Mouse (Mus musculus) right cerebral cortex, postnatal 14 days (tissue): ENCODE measurements around the gene Chid1.

Source experiments
- DNase-seq: peaks from one replicate; pipeline ENCODE4 v3.0.0; 2022

The Chid1 gene

GRCm38 (mm10) chr7:141558329-141558776, 18.7 kb upstream of the Chid1 start:
- DNase-seq = no peak

- no peak for DNase-seq
These were observed 10.8 kb upstream of the Chid1 start for GRCm38 (mm10) chr7:141550464-141550863.

- DNase-seq = no peak
These were observed 9.9 kb upstream of the Chid1 start for GRCm38 (mm10) chr7:141549432-141550061.

- DNase-seq = peak; percentile 48
These were observed 5.0 kb upstream of the Chid1 start for GRCm38 (mm10) chr7:141544654-141545053.

GRCm38 (mm10) chr7:141542588-141542987, 2.9 kb upstream of the Chid1 start:
- no peak for DNase-seq

- no peak for DNase-seq
These were observed 2.0 kb upstream of the Chid1 start for GRCm38 (mm10) chr7:141541681-141542080.

GRCm38 (mm10) chr7:141540312-141541081, 840 bp upstream of the Chid1 start:
- peak; percentile 60 for DNase-seq

GRCm38 (mm10) chr7:141538852-141539555, 653 bp downstream of the Chid1 start:
- DNase-seq = no peak

- DNase-seq = no peak
These were observed 4.1 kb downstream of the Chid1 start for GRCm38 (mm10) chr7:141535570-141535969.

GRCm38 (mm10) chr7:141525580-141525925, 14.1 kb downstream of the Chid1 start:
- DNase-seq = no peak

- DNase-seq = peak; percentile 71
These were observed 14.7 kb downstream of the Chid1 start for GRCm38 (mm10) chr7:141524760-141525579.

- no peak for DNase-seq
These were observed 15.4 kb downstream of the Chid1 start for GRCm38 (mm10) chr7:141524271-141524670.

- DNase-seq = no peak
These were observed 16.6 kb downstream of the Chid1 start for GRCm38 (mm10) chr7:141523007-141523406.

GRCm38 (mm10) chr7:141519795-141520194, 19.9 kb downstream of the Chid1 start:
- DNase-seq = no peak

GRCm38 (mm10) chr7:141518926-141519325, 20.7 kb downstream of the Chid1 start:
- DNase-seq = no peak

GRCm38 (mm10) chr7:141518296-141518695, 21.4 kb downstream of the Chid1 start:
- no peak for DNase-seq

- no peak for DNase-seq
These were observed 22.0 kb downstream of the Chid1 start for GRCm38 (mm10) chr7:141517638-141518037.

GRCm38 (mm10) chr7:141510681-141511191, 28.9 kb downstream of the Chid1 start:
- DNase-seq = no peak

- DNase-seq = no peak
These were observed 29.5 kb downstream of the Chid1 start for GRCm38 (mm10) chr7:141510196-141510595.

- DNase-seq = no peak
These were observed 31.5 kb downstream of the Chid1 start for GRCm38 (mm10) chr7:141508160-141508559.

GRCm38 (mm10) chr7:141506278-141506677, 33.4 kb downstream of the Chid1 start:
- no peak for DNase-seq

GRCm38 (mm10) chr7:141502556-141502905, 37.1 kb downstream of the Chid1 start:
- DNase-seq = no peak
